Mouse (Mus musculus): Measurements from ENCODE around the gene Cd47.

Gene Cd47

DNA sequence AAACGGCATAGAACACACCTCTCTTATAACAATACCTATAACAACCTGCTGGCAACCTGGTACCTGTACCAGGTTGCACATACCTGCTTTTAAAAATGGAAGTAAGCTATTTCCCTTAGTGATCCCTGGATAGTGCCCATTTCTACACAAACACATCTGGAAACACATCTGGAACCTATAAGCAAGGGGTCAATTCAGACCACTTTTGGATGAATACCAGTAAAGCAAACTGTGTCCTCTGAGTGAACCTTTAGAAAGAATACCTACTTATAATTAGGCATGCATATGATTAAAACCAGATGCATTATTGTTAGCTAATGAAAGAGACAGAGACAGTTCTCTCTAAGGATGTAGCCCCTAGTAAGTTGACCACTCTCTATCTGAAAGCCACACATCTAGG is 140.7 kb downstream of the Cd47 start:
- CTCF ChIA-PET = no interaction called here

DNA sequence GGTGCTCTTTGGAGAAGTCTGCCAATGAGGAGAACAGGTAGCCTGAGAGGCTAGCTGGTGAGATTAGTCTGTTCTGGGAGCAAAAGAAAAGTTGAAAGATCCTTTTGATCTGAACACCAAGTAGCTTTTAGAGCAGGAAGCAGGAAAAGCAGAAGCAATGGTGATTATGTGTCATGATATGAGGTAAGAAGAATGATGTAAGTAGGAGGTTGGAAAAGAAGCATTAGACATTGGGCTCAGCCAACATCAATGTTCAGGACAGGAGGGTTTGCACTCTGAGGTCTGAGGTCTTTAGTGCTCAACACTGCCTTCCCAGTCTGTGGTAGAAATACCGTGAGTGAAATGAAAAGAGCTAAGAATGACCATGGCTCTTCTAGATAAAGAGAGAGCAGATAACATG is 143.4 kb downstream of the Cd47 start:
- CTCF ChIA-PET = interaction anchor here (1.1 kb wide), 1 partner anchor 17 kb away, joined by 3 read pairs; no protein-coding TSS in a partner anchor

DNA sequence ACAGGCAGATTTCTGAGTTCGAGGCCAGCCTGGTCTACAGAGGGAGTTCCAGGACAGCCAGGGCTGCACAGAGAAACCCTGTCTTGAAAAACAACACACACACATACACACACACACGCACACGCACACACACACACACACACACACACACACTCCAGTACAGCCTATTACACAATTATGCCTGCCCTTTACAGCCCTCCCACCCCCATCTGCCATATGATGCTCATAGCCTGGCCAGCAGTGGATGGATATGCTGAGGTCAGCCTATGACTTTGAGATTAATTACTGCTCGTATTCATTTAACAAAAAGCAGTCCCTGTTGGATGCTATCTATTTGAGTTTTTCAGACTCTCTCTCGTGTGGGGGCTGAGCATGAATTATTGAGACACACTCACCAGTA is 144.8 kb downstream of the Cd47 start:
- CTCF ChIA-PET = no interaction called here

DNA sequence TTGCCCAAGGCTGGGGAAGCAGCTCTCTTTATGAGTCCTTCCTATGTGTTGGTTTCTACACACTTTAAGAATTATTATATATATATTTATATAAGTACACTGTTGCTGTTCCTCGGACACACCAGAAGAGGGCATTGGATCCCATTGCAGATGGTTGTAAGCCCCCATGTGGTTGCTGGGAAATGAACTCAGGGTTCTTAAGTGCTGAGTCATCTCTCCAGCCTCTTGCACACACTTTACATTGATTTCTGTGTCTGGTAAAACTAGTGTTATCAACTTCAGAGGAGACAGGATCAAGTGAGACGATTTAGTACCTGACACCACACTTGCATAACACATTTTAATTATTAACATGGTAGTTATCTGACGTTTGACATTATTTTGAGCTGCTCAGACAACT is 146.7 kb downstream of the Cd47 start:
- CTCF ChIA-PET = no interaction called here

DNA sequence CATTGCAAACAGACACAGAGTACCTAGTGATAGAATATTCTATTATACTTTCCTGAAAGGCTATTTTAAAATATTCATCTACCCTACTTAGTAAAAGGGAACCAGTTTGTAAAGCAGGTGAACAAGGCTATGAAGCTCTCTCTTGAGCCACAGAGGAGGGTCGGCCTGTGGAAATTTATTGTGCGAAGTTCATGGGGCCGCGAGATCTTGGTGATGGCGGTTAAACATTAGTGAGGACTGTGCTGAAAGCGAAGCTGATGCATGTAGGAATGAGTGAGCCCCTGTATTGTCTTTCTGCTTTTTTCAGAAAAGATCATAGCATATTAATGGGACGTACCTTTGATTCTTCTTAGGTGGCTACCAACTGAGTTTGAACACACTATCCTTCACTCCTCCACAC is 147.3 kb downstream of the Cd47 start:
- CTCF ChIA-PET = no interaction called here

DNA sequence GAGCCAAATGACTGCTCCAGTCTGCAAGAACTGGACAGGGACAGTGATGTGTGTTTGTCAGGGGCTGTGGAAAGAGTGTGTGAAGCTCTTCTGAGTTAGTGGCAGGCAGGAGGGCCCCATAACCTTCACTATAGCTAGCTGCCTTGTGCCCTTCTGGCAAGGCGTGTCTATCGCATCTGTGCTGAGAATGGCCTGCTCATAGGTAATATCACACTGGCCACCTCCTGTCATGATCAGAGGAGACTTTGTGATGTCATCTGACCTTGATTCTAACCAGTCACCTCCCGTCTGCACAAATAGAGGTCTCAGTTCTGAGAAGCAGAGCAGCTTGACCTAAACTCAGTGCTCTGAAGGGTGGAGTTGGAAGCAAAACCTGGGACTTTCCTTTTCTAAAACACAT is 148.0 kb downstream of the Cd47 start:
- CTCF ChIA-PET = no interaction called here

DNA sequence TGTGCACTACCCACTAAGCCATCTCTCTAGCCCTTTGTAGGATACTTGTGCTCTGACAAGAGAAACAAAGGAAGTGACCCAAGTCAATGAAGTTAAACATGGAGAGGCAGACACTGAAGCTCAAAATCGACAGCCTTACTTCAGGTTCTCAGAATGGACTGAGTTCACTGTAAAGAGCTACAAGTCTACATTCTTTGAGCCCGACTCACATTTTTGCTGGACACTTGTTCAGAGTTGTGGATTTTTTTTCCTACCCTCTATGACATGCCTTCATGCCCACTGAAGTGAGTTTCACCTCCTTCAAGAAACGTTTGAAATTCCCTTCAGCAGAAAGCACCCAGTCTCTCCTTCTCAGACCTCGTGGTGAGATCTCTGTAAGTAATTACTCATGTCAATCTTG is 148.9 kb downstream of the Cd47 start:
- CTCF ChIA-PET = no interaction called here

DNA sequence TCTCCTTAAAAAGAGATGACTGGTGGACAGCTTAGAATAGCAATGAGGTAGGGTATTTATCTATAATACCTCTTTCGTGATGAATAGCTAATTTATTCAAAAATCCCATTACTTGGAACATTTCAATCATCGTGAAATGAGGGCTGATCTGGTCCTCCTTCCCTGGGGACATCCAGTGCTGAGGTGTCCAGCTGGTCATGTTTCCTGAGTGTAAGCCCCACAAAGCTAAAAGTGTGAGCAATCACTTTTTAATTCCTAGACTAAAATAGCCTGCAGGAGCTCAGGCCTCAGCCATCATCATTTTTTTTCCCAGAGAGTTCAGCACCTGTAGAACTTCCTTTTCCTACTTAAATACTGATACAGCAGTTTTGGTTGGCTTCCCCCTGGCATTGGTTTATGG is 150.0 kb downstream of the Cd47 start:
- CTCF ChIA-PET = interaction anchor here (0.5 kb wide), 1 partner anchor 87 kb away, joined by 12 read pairs; no protein-coding TSS in a partner anchor

DNA sequence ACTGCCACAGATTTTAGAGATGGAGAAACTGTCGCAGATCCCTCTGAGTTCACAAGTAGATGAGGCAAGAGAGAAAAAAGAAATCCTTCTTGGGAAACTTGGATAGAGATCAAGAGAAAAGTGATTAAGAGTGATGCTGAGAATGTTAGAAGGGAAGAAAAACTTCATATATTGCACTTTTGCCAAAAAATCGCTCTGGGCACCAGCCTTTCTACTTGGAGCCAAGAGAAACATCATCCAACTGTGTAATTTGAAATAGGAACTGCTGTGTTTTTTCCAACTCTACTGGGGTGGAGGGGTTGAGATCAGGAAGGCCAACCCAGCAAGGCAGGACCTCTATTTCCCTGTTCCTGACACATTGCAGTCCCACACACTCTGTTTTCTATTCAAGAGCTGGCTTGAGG is 151.0 kb downstream of the Cd47 start:
- CTCF ChIA-PET = no interaction called here

DNA sequence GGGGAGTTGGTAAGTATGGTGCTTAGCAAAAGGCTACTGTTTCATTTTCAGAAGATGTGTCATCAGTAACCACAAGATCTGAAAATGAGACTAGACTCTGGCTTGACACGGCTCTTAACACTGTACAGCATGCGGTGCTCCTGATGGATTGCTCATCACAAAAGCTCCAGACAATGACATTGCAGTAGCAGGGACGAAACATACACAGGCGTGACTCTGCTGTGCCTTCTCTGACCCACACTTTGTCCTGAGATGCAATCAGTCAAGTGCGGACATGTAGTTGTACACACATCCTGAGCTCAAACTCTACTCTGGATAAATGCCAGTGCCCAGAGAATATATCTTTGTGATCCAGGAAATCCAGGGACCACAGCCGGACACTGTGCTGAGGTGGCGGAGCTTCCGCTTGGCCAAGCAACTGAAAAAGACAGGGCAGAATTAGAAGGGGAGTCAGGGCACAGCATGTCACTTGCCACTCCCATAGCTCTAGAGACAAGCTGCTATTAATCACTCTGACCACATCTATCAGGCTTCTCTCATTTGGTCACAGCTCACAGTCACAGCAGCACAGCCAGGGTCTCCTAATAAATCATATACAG is 151.7 kb downstream of the Cd47 start:
- CTCF ChIA-PET = interaction anchor here (0.6 kb wide), 1 partner anchor 150 kb away, joined by 5 read pairs; no protein-coding TSS in a partner anchor

DNA sequence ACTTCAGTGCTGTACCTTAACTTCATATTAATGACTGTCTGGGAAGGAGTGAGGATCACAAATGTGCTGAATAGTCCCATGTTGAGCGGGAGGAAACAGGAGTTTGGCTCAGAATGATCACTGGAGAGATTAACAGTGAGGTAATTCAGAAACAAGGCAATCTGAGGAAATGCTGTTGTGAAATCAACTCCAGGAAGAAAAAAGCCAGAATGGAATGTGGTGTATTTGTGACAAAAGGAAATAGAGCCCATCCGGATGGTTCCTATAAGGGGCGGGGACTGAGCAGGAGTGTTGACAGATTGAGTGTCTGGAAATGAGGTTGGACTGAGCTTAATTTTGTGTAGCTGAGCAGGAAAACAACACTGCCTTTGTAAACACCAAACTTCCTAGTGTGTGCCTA is 153.5 kb downstream of the Cd47 start:
- CTCF ChIA-PET = no interaction called here

DNA sequence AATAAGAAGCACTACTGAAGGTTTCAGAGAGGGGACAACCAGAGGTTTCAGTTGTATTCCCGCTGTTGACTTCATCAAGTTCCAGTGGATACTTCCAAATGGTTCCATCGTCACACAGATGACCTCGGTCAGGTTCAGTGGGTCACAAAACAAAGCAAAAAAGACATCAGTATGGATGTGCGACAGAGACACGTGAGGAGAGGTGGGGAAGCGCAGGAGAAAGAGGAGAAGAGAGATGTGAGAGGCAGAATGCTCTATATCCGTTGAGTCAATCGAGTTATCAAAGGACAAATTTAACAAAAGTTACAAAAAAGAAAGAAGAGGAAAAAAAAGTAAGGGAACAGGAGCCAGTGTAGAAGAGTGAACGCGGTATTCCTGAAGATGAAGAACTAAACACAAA is 154.6 kb downstream of the Cd47 start:
- CTCF ChIA-PET = no interaction called here

DNA sequence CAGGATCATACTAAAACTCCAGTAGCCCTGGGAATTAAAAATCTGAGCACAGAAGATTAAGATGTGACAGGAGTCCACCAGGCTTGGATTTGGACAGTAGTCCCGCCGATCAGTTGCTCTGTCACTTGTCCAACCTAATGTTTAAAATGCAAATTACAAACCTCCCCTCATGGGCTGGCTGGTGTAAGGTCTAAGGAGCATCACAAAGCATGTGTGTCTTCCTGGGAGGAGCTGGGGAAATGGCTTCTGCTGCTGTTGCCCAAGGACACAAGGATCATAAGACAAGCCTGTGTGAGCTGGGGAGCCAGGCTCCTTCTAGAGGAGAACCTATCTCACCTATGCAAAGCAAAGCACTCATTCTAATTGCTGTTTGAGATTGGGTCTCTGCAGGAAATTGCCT is 155.0 kb downstream of the Cd47 start:
- CTCF ChIA-PET = no interaction called here

DNA sequence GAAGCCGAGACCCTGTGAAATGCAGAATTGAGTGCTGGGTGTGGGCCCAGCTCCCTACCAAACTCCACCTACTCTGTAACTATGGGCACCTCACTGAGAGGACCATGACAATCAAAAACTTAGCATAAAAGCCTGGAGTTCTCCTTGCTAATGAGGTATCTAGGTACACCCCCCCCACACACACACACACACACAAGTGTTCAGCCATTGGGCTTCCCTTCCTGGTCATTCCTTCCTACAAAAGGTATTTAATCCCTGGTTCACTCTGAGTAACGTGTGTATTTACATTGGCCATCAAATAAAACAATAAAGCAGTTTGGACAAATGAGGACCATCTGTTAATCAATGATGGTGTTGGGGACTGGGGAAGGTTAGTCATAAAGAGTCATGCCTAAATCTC is 155.6 kb downstream of the Cd47 start:
- CTCF ChIA-PET = no interaction called here

DNA sequence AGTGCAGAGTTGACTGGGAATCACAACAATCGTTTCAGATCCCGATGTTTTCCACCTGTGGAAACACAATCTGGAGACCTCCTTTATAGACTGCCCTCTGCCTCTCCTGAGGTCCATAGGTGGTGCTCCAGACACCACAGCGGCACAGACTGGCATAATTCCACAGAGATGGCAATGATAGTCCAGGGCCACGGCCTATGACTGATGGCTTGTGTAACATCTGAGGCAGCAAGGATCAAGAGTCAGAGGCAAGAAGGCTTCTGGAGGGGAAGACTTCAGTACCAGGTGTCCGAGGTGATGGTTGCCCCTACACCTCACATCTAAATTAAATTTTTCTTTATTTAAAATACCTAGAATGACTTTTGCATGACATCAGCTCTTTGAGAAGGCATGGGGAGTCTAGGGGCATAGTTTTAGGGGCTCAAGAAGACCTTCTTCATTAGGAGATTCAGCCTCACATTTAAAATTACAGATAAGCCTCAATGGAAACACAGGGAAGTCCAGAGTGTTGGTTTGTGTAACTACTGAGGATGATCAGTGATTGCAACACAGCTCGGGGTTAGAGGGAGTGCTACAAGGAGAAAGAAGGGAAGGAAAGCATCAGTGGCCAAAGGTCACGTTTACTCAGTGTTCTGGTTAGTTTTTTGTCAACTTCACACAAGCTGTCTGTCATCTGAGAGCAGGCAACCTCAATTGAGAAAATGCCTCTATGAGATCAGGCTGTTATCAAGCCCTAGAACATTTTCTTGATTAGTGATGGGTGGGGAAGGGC is 156.4 kb downstream of the Cd47 start:
- CTCF ChIA-PET = no interaction called here

DNA sequence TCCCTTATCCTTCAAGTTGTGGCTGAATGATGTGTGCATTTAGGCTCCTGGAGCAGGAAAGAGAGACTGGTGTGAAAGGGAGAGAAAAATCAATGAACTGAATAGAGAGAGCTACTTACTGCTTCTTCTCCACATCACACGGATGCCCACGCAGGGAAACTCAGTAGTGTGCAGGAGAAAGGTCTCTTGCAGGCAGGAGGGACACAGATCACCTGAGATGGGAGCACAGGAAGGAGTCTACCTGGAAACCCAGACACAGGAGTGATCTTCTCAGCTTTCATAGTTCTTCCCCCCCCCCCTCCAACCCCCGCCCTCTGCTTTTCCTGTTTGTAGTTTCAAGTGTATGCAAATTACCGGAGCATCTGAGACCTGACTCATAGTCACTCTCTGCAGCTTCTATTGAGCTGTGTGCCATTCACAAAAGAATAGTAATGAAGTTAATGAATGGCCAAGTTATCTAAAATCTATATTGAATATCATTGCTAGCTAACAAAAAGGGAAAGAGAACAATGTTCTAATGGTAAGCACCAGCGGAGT is 158.6 kb downstream of the Cd47 start:
- CTCF ChIA-PET = interaction anchor here (0.6 kb wide), 1 partner anchor 1980 kb away, joined by 3 read pairs; no protein-coding TSS in a partner anchor

DNA sequence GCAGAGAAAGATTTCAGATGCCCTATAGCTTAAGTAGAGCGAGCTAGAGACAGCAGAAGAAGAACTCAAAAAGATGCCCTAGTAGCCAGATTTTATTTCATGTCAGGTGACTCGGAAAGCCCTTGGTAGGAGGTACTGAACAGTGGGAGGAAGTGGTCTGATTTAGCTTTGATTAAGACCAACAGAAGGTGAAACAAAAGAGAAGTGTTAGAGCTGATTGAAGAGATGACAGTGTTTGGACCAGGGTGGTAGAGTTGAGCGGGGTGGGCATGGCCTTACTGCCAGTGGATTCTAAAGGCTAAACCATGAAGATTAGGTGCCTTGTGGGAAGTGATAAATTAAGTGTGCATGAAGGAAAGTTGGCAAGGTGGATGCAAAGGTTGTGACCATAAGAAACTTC is 162.0 kb downstream of the Cd47 start:
- CTCF ChIA-PET = interaction anchor here (0.5 to 0.6 kb wide), 2 partner anchors 17 to 67 kb away, joined by 3 read pairs; no protein-coding TSS in a partner anchor

DNA sequence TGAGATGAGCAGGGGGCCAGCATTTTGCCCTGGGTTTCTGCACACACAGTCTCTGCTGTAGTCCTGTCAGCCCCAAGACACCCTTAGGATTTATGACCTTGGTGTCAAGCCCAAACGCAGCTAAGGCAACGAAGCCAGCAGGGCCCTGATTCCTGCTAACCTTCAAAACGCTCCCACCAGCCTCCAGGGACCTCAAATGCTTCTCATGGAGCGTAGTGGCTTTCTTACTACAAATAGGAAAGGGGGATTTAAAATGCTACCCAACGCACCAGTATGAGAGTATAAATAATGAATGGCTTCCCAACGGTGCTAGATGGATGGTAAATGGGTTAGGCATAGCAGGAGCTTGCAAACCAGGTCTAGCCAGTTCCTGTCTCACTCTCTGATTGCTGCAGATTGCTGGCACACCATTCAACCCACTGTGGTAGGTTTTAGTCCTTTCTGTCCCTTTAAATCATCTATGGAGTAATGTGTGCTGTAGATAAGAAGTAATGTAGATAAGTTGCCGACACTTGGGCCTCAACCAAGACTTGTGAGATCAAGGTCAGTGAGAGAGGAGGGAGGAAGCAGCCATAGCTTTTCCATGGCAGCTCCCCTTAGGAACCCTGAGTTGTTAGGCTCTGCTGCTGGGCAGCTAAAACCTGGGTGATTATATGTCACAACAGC is 164.1 kb downstream of the Cd47 start:
- CTCF ChIA-PET = no interaction called here

All from spleen, embryonic (tissue).